Comparison of ENCODE assay signal across 24 mouse cellular contexts in the genomic region with DNA sequence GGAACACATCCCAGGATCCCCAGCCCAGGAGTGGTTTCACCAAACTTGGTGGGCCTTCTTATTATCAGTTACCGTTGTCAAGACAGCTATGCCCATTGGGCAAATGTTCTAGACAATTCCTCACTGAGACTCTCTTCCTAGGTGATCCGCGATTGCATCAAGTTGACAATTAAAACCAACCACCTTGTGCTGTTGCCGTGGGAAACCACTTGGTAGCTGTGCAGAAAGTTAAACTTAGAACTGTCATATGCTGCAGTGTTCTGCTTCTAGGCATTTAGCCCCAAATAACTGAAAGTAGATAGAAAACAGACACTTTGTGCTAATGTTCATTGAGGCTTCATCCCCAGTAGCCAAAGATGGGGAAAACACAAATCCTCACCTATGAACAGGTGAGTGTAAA.
"Had no signal": no experiment of that assay in that cellular context is flagged by ENCODE, and none has a peak within 500 bp of the region (broad histone marks: within the 10 kb centered on the region; RNA-seq: fewer than 3 reads in every experiment).

No protein-coding gene starts in this region.

- H3K27ac ChIP-seq: heart, adult 2 months; heart, embryonic 13.5 days; heart, embryonic 15.5 days; hindbrain, embryonic 13.5 days; hindbrain, embryonic 15.5 days; hindbrain, postnatal 0 days; kidney, postnatal 0 days; left cerebral cortex, adult 2 months; limb, embryonic 13.5 days; limb, embryonic 15.5 days; liver, embryonic 12.5 days had no signal

- H3K27me3 ChIP-seq: heart, embryonic 13.5 days; heart, embryonic 15.5 days; hindbrain, embryonic 13.5 days; hindbrain, embryonic 15.5 days; kidney, embryonic 15.5 days; limb, embryonic 13.5 days; limb, embryonic 15.5 days had no signal

- H3K36me3 ChIP-seq: heart, embryonic 13.5 days; heart, embryonic 15.5 days; hindbrain, embryonic 13.5 days; hindbrain, embryonic 15.5 days; kidney, embryonic 15.5 days; limb, embryonic 13.5 days; limb, embryonic 15.5 days; liver, embryonic 12.5 days had no signal

- H3K4me3 ChIP-seq: heart, adult 2 months; heart, embryonic 13.5 days; heart, embryonic 15.5 days; hindbrain, embryonic 13.5 days; hindbrain, embryonic 15.5 days; kidney, embryonic 15.5 days; left cerebral cortex, adult 2 months; limb, embryonic 13.5 days; limb, embryonic 15.5 days; liver, embryonic 12.5 days had no signal

- H3K4me1 ChIP-seq: limb, embryonic 15.5 days; liver, embryonic 12.5 days had no signal

- DNase-seq: gastrocnemius, postnatal 14 days; gastrocnemius, postnatal 36 days; heart, adult 11 months; heart, adult 2 months; heart, postnatal 14 days; heart, postnatal 36 days; kidney, adult 11 months; kidney, adult 9 months; kidney, postnatal 14 days; kidney, postnatal 36 days; left cerebral cortex, postnatal 4 days had no signal

- H3K4me2 ChIP-seq: heart, embryonic 11.5 days; heart, embryonic 13.5 days; heart, embryonic 15.5 days; hindbrain, embryonic 13.5 days; hindbrain, embryonic 15.5 days; kidney, embryonic 15.5 days; limb, embryonic 13.5 days; limb, embryonic 15.5 days; liver, embryonic 12.5 days had no signal

- H3K9me3 ChIP-seq: heart, embryonic 13.5 days; heart, embryonic 15.5 days; hindbrain, embryonic 13.5 days; hindbrain, embryonic 15.5 days; kidney, embryonic 15.5 days; limb, embryonic 13.5 days; limb, embryonic 15.5 days; liver, embryonic 12.5 days had no signal

- ATAC-seq: hindbrain, postnatal 0 days; intestine, embryonic 16.5 days; liver, embryonic 12.5 days had no signal

- H3K9ac ChIP-seq: heart, embryonic 13.5 days; heart, embryonic 15.5 days; hindbrain, embryonic 13.5 days; hindbrain, embryonic 15.5 days; kidney, embryonic 15.5 days; limb, embryonic 13.5 days; limb, embryonic 15.5 days; liver, embryonic 12.5 days had no signal
